Mouse (Mus musculus) heart, embryonic 16.5 days (tissue): ENCODE results near the gene Bud23. TPM values are rescaled to one million over a fixed set of nuclear protein-coding genes. Genes with fewer than 3 reads are reported as not detected.
"Not testable (repeated sequence)": the region's sequence is repeated elsewhere in the genome, so short reads cannot be mapped to it uniquely, and the experiment has no call there.

Experiments
- ATAC-seq: fragments of 200-750 bp; cut with Nextera tagmentation; replicated peaks from 2 replicates; pipeline ENCODE4 v1.8.0; 2017; ENCODE audit warnings: moderate number of reproducible peaks; ENCODE audit not compliant: insufficient read depth, low FRiP score; ENCODE audit errors: extremely low read depth
- H3K27ac ChIP-seq: fragments of 300-500 bp; sonication (generic); 2 replicates; pipeline ENCODE4 v1.5.1; 2014; ENCODE audit warnings: mild to moderate bottlenecking, low read length, control low read depth, moderate library complexity
- H3K27me3 ChIP-seq: fragments of 300-500 bp; sonication (generic); 2 replicates; pipeline ENCODE4 v1.6.1; 2014; ENCODE audit warnings: low read length, mixed read lengths; ENCODE audit not compliant: control insufficient read depth, insufficient read depth
- H3K36me3 ChIP-seq: fragments of 300-500 bp; sonication (generic); 2 replicates; pipeline ENCODE4 v1.6.1; 2014; ENCODE audit not compliant: control insufficient read depth, insufficient read depth
- H3K4me1 ChIP-seq: fragments of 300-500 bp; sonication (generic); 2 replicates; pipeline ENCODE4 v1.6.1; 2014; ENCODE audit warnings: low read length, mixed read lengths; ENCODE audit not compliant: control insufficient read depth, insufficient read depth
- H3K4me2 ChIP-seq: fragments of 300-500 bp; sonication (generic); 2 replicates; pipeline ENCODE4 v1.6.1; 2014; ENCODE audit warnings: low read depth, mild to moderate bottlenecking, control low read depth, low read length
- H3K4me3 ChIP-seq: fragments of 300-500 bp; sonication (generic); 2 replicates; pipeline ENCODE4 v1.5.1; 2014; ENCODE audit warnings: mild to moderate bottlenecking, control low read depth, low read length
- H3K9ac ChIP-seq: fragments of 300-500 bp; sonication (generic); 2 replicates; pipeline ENCODE4 v1.6.1; 2014; ENCODE audit warnings: low read length, control low read depth
- H3K9me3 ChIP-seq: fragments of 300-500 bp; sonication (generic); replicated peaks from 2 replicates; pipeline ENCODE4 v1.6.1; 2016; ENCODE audit warnings: low read length; ENCODE audit not compliant: control insufficient read depth
- WGBS: fragments of 180-500 bp; shearing (Covaris S2); extraction: QIAGEN DNeasy Blood & Tissue Kit; methylation state at CpG from one replicate; pipeline ENCODE4 v1.1.7; 2014; 5-methylcytosine and 5-hydroxymethylcytosine counted together
- polyA plus RNA-seq: library from polyadenylated mRNA; unstranded; fragments of >200 nt; fragmentation: Nextera tagmentation; extraction: Ambion mirVana; gene quantifications from 2 replicates; pipeline ENCODE4 v1.2.1, GENCODE M21; 2015

The Bud23 gene
- polyA plus RNA-seq, 1 experiment from 2014 or later: 59.7 TPM

GRCm38 (mm10) chr5:135049268-135049667, 15.5 kb downstream of the Bud23 start:
- H3K4me2 ChIP-seq, H3K27ac ChIP-seq, H3K27me3 ChIP-seq, H3K4me3 ChIP-seq, ATAC-seq, H3K9ac ChIP-seq, H3K9me3 ChIP-seq, H3K4me1 ChIP-seq: not testable (repeated sequence)
- peaks cover 19% of the 10 kb centered on the region for H3K36me3 ChIP-seq
- WGBS: 93% methylated on average over 6 of the region's 6 CpGs

DNA sequence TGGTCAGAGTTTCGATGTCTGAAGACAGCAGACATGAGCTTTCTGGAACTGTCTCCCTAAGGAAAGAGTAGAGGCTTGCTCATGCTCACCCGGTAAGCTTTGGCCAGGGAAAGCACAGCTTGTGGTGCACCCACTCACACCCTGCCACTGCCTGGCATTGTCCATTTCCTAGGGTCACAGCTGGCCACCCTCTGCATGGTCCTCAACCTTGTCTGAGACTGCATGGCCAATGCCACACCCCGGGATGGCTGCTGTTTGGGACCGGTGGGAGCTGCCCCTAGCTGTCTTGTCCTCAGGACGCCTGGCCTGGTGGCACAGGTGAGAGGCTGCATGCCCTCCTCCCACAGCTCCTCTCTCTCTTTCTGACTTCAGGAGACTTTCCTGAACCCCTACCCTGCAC, 16.2 kb downstream of the Bud23 start:
- H3K36me3 ChIP-seq: peaks cover 18% of the 10 kb centered on the region
- no peak overlapping the region for H3K4me3 ChIP-seq
- H3K27ac ChIP-seq: no peak overlapping the region
- H3K4me1 ChIP-seq: no peaks in the 10 kb centered on the region
- ATAC-seq: no peak
- no peak overlapping the region for H3K9ac ChIP-seq
- 92% methylated on average over 5 of the region's 5 CpGs for WGBS
- H3K9me3 ChIP-seq: no peaks in the 10 kb centered on the region
- no peaks in the 10 kb centered on the region for H3K27me3 ChIP-seq
- no peak overlapping the region for H3K4me2 ChIP-seq

- no peak for ATAC-seq
Observed at GRCm38 (mm10) chr5:135044575-135044974, 20.2 kb downstream of the Bud23 start.

DNA sequence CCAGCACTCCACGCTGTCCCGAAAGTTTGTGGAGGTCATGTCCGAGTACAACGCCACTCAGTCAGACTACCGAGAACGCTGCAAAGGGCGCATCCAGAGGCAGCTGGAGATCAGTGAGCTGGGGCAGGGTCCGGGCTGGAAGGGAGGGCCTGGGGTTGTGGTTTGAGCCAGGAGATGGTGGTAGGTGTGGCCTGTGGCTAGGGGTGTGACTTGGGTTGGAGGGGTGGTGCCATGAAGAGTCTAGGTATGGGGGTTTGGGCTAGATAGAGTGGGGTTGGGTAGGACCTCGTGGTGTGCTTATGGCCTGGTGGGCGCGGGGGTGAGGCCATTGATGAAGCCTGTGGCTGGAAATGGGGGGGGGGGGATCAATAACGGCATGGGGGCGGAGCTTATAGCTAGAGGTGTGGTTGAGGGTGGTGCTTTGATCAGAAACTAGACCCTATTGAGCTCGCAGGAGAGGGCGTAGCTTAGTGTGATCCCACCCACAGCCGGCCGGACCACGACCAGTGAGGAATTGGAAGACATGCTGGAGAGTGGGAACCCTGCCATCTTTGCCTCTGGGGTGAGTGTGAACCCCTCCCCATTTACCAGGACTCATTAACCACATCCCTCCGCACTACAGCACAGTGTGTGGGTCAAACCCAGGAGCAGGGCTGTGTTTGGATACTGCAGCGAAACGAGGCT, 22.5 kb downstream of the Bud23 start:
- Histone ChIP-seq H3K4me3 (no peak overlapping the region), H3K4me2 (no peak overlapping the region), H3K27me3 (no peaks in the 10 kb centered on the region), H3K9me3 (no peaks in the 10 kb centered on the region), H3K36me3 (peaks cover 16% of the 10 kb centered on the region), H3K9ac (no peak overlapping the region), H3K27ac (no peak overlapping the region), H3K4me1 (no peaks in the 10 kb centered on the region)
- 55% methylated on average over 21 of the region's 21 CpGs for WGBS
- ATAC-seq: no peak

More at GRCm38 (mm10) chr5:135044575-135044974, 20.2 kb downstream of the Bud23 start:
- Histone ChIP-seq H3K27ac (no peak overlapping the region), H3K4me3 (no peak overlapping the region), H3K27me3 (no peaks in the 10 kb centered on the region), H3K9ac (no peak overlapping the region), H3K36me3 (peaks cover 17% of the 10 kb centered on the region), H3K9me3 (no peaks in the 10 kb centered on the region), H3K4me1 (no peaks in the 10 kb centered on the region), H3K4me2 (no peak overlapping the region)
- WGBS: 86% methylated on average over 3 of the region's 3 CpGs

DNA sequence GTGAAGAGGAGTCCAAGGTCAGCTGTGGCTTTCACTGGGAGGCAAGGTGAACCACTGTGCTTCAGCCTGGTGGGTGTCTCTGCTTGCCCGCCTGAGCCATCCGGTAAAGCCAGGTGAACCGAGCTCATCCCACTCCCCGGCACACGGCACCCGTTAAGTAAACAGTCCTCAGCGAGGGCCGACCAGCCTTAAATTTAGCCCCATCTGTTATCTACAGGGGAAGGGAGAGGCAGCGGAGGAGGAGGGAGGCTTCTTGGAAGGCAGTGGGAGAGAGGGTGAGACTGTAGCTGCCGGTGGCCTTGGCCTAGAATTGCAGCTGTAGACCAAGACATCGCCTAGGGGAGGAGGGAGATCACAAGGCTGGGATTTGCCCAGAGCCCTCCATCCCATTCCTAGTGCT, 24.0 kb downstream of the Bud23 start:
- Histone ChIP-seq H3K27ac (no peak overlapping the region), H3K27me3 (no peaks in the 10 kb centered on the region), H3K36me3 (peaks cover 16% of the 10 kb centered on the region), H3K4me2 (no peak overlapping the region), H3K9me3 (no peaks in the 10 kb centered on the region), H3K4me1 (no peaks in the 10 kb centered on the region), H3K4me3 (no peak overlapping the region), H3K9ac (no peak overlapping the region)
- WGBS: 36% methylated on average over 11 of the region's 11 CpGs
- no peak for ATAC-seq

- peaks cover 10% of the 10 kb centered on the region for H3K36me3 ChIP-seq
- H3K27me3 ChIP-seq: no peaks in the 10 kb centered on the region
- no peak overlapping the region for H3K9ac ChIP-seq
- 37% methylated on average over 6 of the region's 6 CpGs for WGBS
- ATAC-seq: no peak; the same call in 1 of the 2 replicates
- H3K4me1 ChIP-seq: no peaks in the 10 kb centered on the region
- no peaks in the 10 kb centered on the region for H3K9me3 ChIP-seq
- H3K27ac ChIP-seq: no peak overlapping the region
- no peak overlapping the region for H3K4me3 ChIP-seq
- H3K4me2 ChIP-seq: no peak overlapping the region
Observed at GRCm38 (mm10) chr5:135040059-135040458, 24.7 kb downstream of the Bud23 start.

- no peak overlapping the region for H3K27ac ChIP-seq
- WGBS: 78% methylated on average over 9 of the region's 9 CpGs
- ATAC-seq: no peak
- peaks cover 4% of the 10 kb centered on the region for H3K36me3 ChIP-seq
- no peaks in the 10 kb centered on the region for H3K9me3 ChIP-seq
- H3K9ac ChIP-seq: no peak overlapping the region
- H3K4me1 ChIP-seq: no peaks in the 10 kb centered on the region
- no peak overlapping the region for H3K4me2 ChIP-seq
- H3K27me3 ChIP-seq: no peaks in the 10 kb centered on the region
- no peak overlapping the region for H3K4me3 ChIP-seq
Observed at GRCm38 (mm10) chr5:135039541-135039940, 25.2 kb downstream of the Bud23 start.

DNA sequence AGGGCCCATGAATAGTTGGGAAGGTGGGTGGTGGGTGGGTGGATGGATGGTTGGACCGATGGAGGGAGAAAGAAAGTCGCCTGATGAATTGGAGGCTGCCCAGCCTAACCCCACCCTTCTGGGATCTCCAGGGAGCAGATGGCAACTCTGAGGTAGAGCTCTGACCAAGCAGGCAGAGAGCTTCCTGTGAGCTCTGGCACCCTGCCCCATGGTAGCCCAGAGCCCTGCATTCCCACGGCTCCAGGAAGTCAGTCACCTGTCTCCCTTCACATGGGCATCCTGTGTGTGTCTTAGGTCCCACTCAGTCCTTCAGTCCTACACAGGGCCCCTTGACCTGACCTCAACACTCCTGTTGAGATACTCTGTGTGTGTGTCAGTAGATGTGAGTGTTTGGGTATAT, 26.8 kb downstream of the Bud23 start:
- Histone ChIP-seq H3K4me3 (no peak overlapping the region), H3K4me2 (no peak overlapping the region), H3K36me3 (peaks cover 2% of the 10 kb centered on the region; the same call in 1 of the 2 replicates), H3K9ac (no peak overlapping the region), H3K4me1 (no peaks in the 10 kb centered on the region), H3K9me3 (no peaks in the 10 kb centered on the region), H3K27ac (no peak overlapping the region), H3K27me3 (no peaks in the 10 kb centered on the region)
- WGBS: 68% methylated on average over 3 of the region's 3 CpGs
- ATAC-seq: no peak

- H3K4me3 ChIP-seq: no peak overlapping the region
Observed at GRCm38 (mm10) chr5:135035608-135036359, 29.0 kb downstream of the Bud23 start.

More at GRCm38 (mm10) chr5:135035608-135036359, 29.0 kb downstream of the Bud23 start:
- 59% methylated on average over 18 of the region's 18 CpGs for WGBS
- no peaks in the 10 kb centered on the region for H3K9me3 ChIP-seq
- H3K9ac ChIP-seq: no peak overlapping the region
- no peak overlapping the region for H3K27ac ChIP-seq
- no peak for ATAC-seq
- H3K36me3 ChIP-seq: peaks cover 2% of the 10 kb centered on the region; the same call in 1 of the 2 replicates
- no peaks in the 10 kb centered on the region for H3K27me3 ChIP-seq
- no peaks in the 10 kb centered on the region for H3K4me1 ChIP-seq
- no peak overlapping the region for H3K4me2 ChIP-seq
